Mouse (Mus musculus) erythroblast, embryonic 14.5 days (primary cell): ENCODE results near the gene Xrcc1.

Experiments
- GATA1 ChIP-seq: IDR thresholded peaks from 2 replicates; pipeline ENCODE4 v1.6.1; 2012; ENCODE audit warnings: low read length, inconsistent platforms, mixed read lengths
- TAL1 ChIP-seq: IDR thresholded peaks from 3 replicates; pipeline ENCODE4 v1.6.1; 2012; ENCODE audit warnings: low read length, inconsistent platforms, mixed read lengths

GRCm38 (mm10) chr7:24504004-24504403, 42.1 kb upstream of the Xrcc1 start:
- no peak for TF ChIP-seq GATA1
- TF ChIP-seq TAL1: no peak
